Mouse (Mus musculus): ENCODE results near the gene 4930453N24Rik. TPM values are rescaled to one million over a fixed set of nuclear protein-coding genes. Genes with fewer than 3 reads are reported as not detected.
A peak's percentile ranks its signal among the peaks of the same experiment; 100 is the strongest.

4930453N24Rik gene
- polyA plus RNA-seq, 1 experiment from 2014 or later: 24.7 TPM

DNA sequence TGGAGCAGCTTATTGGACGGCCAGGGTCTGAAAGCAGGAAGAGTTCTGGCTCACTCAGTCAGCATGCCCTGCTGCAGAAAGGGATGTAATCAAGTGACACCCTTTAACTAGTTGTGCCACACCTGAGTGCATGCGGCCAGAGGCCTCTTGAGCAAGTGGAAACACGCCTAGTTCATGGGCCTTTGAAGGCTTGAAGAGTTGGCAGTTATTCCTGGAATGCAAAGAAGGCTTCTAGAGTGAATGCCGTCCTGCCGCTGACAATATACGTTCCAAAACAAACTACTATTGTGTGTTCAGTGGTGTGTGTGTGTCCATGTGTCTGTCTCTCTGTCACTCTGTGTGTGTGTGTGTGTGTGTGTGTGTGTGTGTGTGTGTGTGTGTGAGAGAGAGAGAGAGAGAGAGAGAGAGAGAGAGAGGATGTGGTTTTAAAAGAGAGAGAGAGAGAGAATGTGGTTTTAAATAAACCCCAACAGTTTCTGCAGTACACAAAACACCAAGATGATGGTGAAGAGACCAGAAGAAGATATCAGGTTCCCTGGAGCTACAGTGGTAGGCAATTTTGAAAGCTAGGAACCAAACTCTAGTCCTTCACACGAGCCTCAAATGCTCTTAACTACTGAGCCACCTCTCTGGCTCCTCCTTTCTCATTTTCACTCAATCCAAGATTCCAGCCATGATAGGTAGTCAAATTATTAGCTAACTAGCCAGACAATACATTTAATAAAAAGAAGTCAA is 13.1 kb downstream of the 4930453N24Rik start:
- Histone ChIP-seq H3K9ac (ENCODE audit: low read depth, low read length) (no peak overlapping the region), H3K27me3 (ENCODE audit: insufficient read depth, low read length) (no peaks in the 10 kb centered on the region), H3K27ac (no peak overlapping the region), H3K4me2 (ENCODE audit: low read length) (no peak overlapping the region), H3K36me3 (ENCODE audit: insufficient read depth, low read length) (0 out of 2 replicates have a peak, but pooled peaks cover 1% of the 10 kb centered on the region), H3K9me3 (replicated peaks; ENCODE audit: low read length) (peaks cover 9% of the 10 kb centered on the region; the same call in 1 of the 2 replicates), H3K4me3 (replicated peaks; ENCODE audit: low read depth, low read length) (no peak overlapping the region), H3K4me1 (replicated peaks; ENCODE audit: insufficient read depth, low read length) (no peaks in the 10 kb centered on the region)
- 66% methylated on average over 7 of the region's 7 CpGs for WGBS
- DNase-seq (ENCODE audit: low spot score): no peak
- no peak for TF ChIP-seq CTCF (IDR thresholded peaks at IDR 0.05; ENCODE audit: low read depth)
- ATAC-seq (replicated peaks; ENCODE audit: low FRiP score, low read depth): no peak; the same call in 1 of the 2 replicates

- TF ChIP-seq CTCF (IDR thresholded peaks at IDR 0.05; ENCODE audit: low read depth): no peak
- Histone ChIP-seq H3K4me1 (replicated peaks; ENCODE audit: insufficient read depth, low read length) (no peaks in the 10 kb centered on the region), H3K4me3 (replicated peaks; ENCODE audit: low read depth, low read length) (no peak overlapping the region), H3K4me2 (ENCODE audit: low read length) (no peak overlapping the region), H3K9me3 (replicated peaks; ENCODE audit: low read length) (0 out of 2 replicates have a peak, but pooled peaks cover under 1% of the 10 kb centered on the region), H3K27ac (no peak overlapping the region), H3K27me3 (ENCODE audit: insufficient read depth, low read length) (no peaks in the 10 kb centered on the region), H3K36me3 (ENCODE audit: insufficient read depth, low read length) (no peaks in the 10 kb centered on the region), H3K9ac (ENCODE audit: low read depth, low read length) (no peak overlapping the region)
- DNase-seq (ENCODE audit: low spot score): no peak
- ATAC-seq (replicated peaks; ENCODE audit: low FRiP score, low read depth): no peak
- 73% methylated on average over 6 of the region's 6 CpGs for WGBS
Observed at GRCm38 (mm10) chr16:64756321-64756720, 14.6 kb downstream of the 4930453N24Rik start.

DNA sequence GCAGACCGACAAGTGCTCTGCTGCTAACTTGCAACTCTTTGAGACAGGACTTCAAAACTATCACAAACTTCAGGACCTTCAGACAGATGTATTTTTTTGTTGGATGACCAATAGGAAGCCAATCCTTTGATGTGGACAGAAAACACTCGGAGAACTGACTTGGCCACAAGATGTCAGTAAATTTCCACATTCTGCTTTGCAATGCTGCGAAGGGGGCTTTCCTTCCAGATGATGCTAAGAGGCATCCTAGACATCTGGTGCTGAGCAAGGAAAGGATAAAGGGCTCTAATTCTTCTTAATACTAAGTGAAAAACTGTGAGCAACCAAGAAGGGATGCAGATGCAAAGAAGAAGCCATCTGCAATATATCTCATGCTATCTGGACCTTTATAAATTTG is 16.2 kb downstream of the 4930453N24Rik start:
- 28% methylated on average over 3 of the region's 3 CpGs for WGBS
- no peak overlapping the region for H3K27ac ChIP-seq
- no peak overlapping the region for H3K9ac ChIP-seq (ENCODE audit: low read depth, low read length)
- no peaks in the 10 kb centered on the region for H3K4me1 ChIP-seq (replicated peaks; ENCODE audit: insufficient read depth, low read length)
- ATAC-seq (replicated peaks; ENCODE audit: low FRiP score, low read depth): no peak
- no peak overlapping the region for H3K4me2 ChIP-seq (ENCODE audit: low read length)
- H3K9me3 ChIP-seq (replicated peaks; ENCODE audit: low read length): no peaks in the 10 kb centered on the region
- TF ChIP-seq CTCF (IDR thresholded peaks at IDR 0.05; ENCODE audit: low read depth): peak; percentile 81
- DNase-seq (ENCODE audit: low spot score): peak; percentile 87
- H3K36me3 ChIP-seq (ENCODE audit: insufficient read depth, low read length): no peaks in the 10 kb centered on the region
- no peaks in the 10 kb centered on the region for H3K27me3 ChIP-seq (ENCODE audit: insufficient read depth, low read length)
- no peak overlapping the region for H3K4me3 ChIP-seq (replicated peaks; ENCODE audit: low read depth, low read length)

- H3K4me1 ChIP-seq (replicated peaks; ENCODE audit: insufficient read depth, low read length): no peaks in the 10 kb centered on the region
- no peak overlapping the region for H3K4me2 ChIP-seq (ENCODE audit: low read length)
- H3K27me3 ChIP-seq (ENCODE audit: insufficient read depth, low read length): no peaks in the 10 kb centered on the region
- H3K27ac ChIP-seq: no peak overlapping the region
- DNase-seq (ENCODE audit: low spot score) (no peak), ATAC-seq (replicated peaks; ENCODE audit: low FRiP score, low read depth) (no peak)
- H3K4me3 ChIP-seq (replicated peaks; ENCODE audit: low read depth, low read length): no peak overlapping the region
- H3K36me3 ChIP-seq (ENCODE audit: insufficient read depth, low read length): no peaks in the 10 kb centered on the region
- TF ChIP-seq CTCF (IDR thresholded peaks at IDR 0.05; ENCODE audit: low read depth): no peak
- 46% methylated on average over 3 of the region's 3 CpGs for WGBS
- no peak overlapping the region for H3K9ac ChIP-seq (ENCODE audit: low read depth, low read length)
- no peaks in the 10 kb centered on the region for H3K9me3 ChIP-seq (replicated peaks; ENCODE audit: low read length)
Observed at GRCm38 (mm10) chr16:64753990-64754742, 16.8 kb downstream of the 4930453N24Rik start.

DNA sequence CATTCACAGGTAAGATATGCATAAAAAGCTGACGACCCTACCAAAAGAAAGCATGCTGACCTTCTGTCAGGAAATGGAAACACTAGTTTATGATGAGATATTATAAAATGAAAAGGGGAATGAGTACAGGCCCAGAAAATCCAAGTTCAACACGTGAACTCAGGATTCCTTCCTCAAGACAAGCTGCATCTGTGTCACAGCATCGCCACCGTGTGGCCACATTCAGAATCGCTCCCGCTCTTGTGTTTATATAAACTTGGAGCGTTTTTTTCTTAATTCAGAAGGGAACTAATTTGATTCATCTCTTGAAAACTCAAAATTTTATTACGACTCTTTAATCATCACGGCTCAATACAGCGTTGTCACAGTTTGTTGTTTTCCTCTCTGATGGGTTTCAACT is 22.7 kb downstream of the 4930453N24Rik start:
- Histone ChIP-seq H3K4me2 (ENCODE audit: low read length) (no peak overlapping the region), H3K27me3 (ENCODE audit: insufficient read depth, low read length) (no peaks in the 10 kb centered on the region), H3K9ac (ENCODE audit: low read depth, low read length) (no peak overlapping the region), H3K9me3 (replicated peaks; ENCODE audit: low read length) (no peaks in the 10 kb centered on the region), H3K27ac (no peak overlapping the region), H3K4me3 (replicated peaks; ENCODE audit: low read depth, low read length) (no peak overlapping the region), H3K4me1 (replicated peaks; ENCODE audit: insufficient read depth, low read length) (no peaks in the 10 kb centered on the region), H3K36me3 (ENCODE audit: insufficient read depth, low read length) (no peaks in the 10 kb centered on the region)
- TF ChIP-seq CTCF (IDR thresholded peaks at IDR 0.05; ENCODE audit: low read depth): peak; percentile 95
- DNase-seq (ENCODE audit: low spot score) (peak; percentile 85), ATAC-seq (replicated peaks; ENCODE audit: low FRiP score, low read depth) (no peak)
- WGBS: 8% methylated on average over 10 of the region's 10 CpGs

DNA sequence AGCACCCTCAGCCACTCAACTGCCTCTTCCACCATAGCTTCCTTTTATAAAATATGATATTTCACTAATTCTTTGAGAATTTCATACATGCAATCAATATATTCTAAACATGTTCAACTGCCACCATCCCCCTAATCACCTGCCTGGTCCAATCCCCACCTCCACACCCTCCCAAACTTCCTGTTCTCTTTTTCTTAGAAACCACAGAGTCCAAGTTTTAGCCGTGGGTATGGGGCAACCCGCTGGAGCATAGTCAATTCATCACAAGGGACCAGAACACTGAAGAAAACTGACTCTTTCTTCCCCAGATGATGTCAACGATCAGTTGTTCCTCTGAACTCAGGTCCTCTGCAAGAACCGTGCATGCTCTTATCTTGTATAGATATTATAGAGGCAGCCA is 25.9 kb downstream of the 4930453N24Rik start:
- 77% methylated on average over 4 of the region's 4 CpGs for WGBS
- ATAC-seq (replicated peaks; ENCODE audit: low FRiP score, low read depth) (no peak), DNase-seq (ENCODE audit: low spot score) (no peak)
- Histone ChIP-seq H3K9ac (ENCODE audit: low read depth, low read length) (no peak overlapping the region), H3K36me3 (ENCODE audit: insufficient read depth, low read length) (no peaks in the 10 kb centered on the region), H3K9me3 (replicated peaks; ENCODE audit: low read length) (no peaks in the 10 kb centered on the region), H3K4me3 (replicated peaks; ENCODE audit: low read depth, low read length) (no peak overlapping the region), H3K4me1 (replicated peaks; ENCODE audit: insufficient read depth, low read length) (no peaks in the 10 kb centered on the region), H3K27me3 (ENCODE audit: insufficient read depth, low read length) (no peaks in the 10 kb centered on the region), H3K4me2 (ENCODE audit: low read length) (no peak overlapping the region), H3K27ac (no peak overlapping the region)
- no peak for TF ChIP-seq CTCF (IDR thresholded peaks at IDR 0.05; ENCODE audit: low read depth)

Data from kidney, postnatal 0 days (tissue).